Mouse (Mus musculus) adrenal gland, postnatal 36 days (tissue): Measurements from ENCODE around the gene Ap4b1. TPM values are rescaled to one million over a fixed set of nuclear protein-coding genes. Genes with fewer than 3 reads are reported as not detected.
A peak's percentile ranks its signal among the peaks of the same experiment; 100 is the strongest.
"Not testable (repeated sequence)": the region's sequence is repeated elsewhere in the genome, so short reads cannot be mapped to it uniquely, and the experiment has no call there.

Experiments used
- DNase-seq, 2 experiments: peaks; one replicate each; pipeline ENCODE4 v3.0.0; 2021; ENCODE audit warnings: mixed read lengths in 1 of 2
- total RNA-seq, 2 experiments: library from RNA; stranded (reverse); gene quantifications; 2 replicates each; pipeline ENCODE4 v1.2.3; 2021

Gene Ap4b1
- total RNA-seq, 2 experiments from 2014 or later = 17.4 to 20.3 TPM

GRCm38 (mm10) chr3:103799507-103799906, 9.8 kb upstream of the Ap4b1 start:
- DNase-seq = no peak

GRCm38 (mm10) chr3:103801631-103802531, 7.4 kb upstream of the Ap4b1 start:
- DNase-seq = peak; percentile 73 to 81

GRCm38 (mm10) chr3:103802861-103803260, 6.5 kb upstream of the Ap4b1 start:
- DNase-seq = no peak

- DNase-seq = no peak
Measured at GRCm38 (mm10) chr3:103805671-103806070, 3.6 kb upstream of the Ap4b1 start.

- no peak for DNase-seq
Measured at GRCm38 (mm10) chr3:103809799-103810150, 455 bp downstream of the Ap4b1 start.

- no peak for DNase-seq
Measured at GRCm38 (mm10) chr3:103810967-103811366, 1.6 kb downstream of the Ap4b1 start.

- DNase-seq = no peak
Measured at GRCm38 (mm10) chr3:103827548-103827947, 18.2 kb downstream of the Ap4b1 start.

GRCm38 (mm10) chr3:103829036-103829435, 19.7 kb downstream of the Ap4b1 start:
- DNase-seq = no peak

GRCm38 (mm10) chr3:103830681-103831080, 21.4 kb downstream of the Ap4b1 start:
- not testable (repeated sequence) for DNase-seq

- DNase-seq = no peak
Measured at GRCm38 (mm10) chr3:103831146-103831545, 21.8 kb downstream of the Ap4b1 start.

GRCm38 (mm10) chr3:103832426-103832825, 23.1 kb downstream of the Ap4b1 start, which contains the start of gene Bcl2l15:
Gene Bcl2l15, plus strand, starts transcription at chr3:103832601.
- no peak for DNase-seq

GRCm38 (mm10) chr3:103834001-103834400, 24.7 kb downstream of the Ap4b1 start:
- no peak for DNase-seq

- DNase-seq = no peak
Measured at GRCm38 (mm10) chr3:103835272-103835950, 26.1 kb downstream of the Ap4b1 start.

GRCm38 (mm10) chr3:103835951-103836310, 26.6 kb downstream of the Ap4b1 start:
- DNase-seq = no peak

GRCm38 (mm10) chr3:103836453-103836852, 27.1 kb downstream of the Ap4b1 start:
- DNase-seq = no peak

GRCm38 (mm10) chr3:103839711-103840110, 30.4 kb downstream of the Ap4b1 start:
- DNase-seq = no peak

GRCm38 (mm10) chr3:103840195-103840594, 30.9 kb downstream of the Ap4b1 start:
- not testable (repeated sequence) for DNase-seq

GRCm38 (mm10) chr3:103840946-103841345, 31.6 kb downstream of the Ap4b1 start:
- DNase-seq = not testable (repeated sequence)

GRCm38 (mm10) chr3:103850644-103851363, 41.5 kb downstream of the Ap4b1 start:
- no peak for DNase-seq

- DNase-seq = no peak
Measured at GRCm38 (mm10) chr3:103851481-103851880, 42.2 kb downstream of the Ap4b1 start.

- no peak for DNase-seq
Measured at GRCm38 (mm10) chr3:103851882-103852281, 42.6 kb downstream of the Ap4b1 start.

GRCm38 (mm10) chr3:103852565-103853299, 43.4 kb downstream of the Ap4b1 start:
- peak; percentile 45 to 63 for DNase-seq
